Mouse (Mus musculus): ENCODE results near the gene Chrnd.

Chrnd gene

GRCm38 (mm10) chr1:87190429-87190828, at the start of gene Chrnd:
TSS of gene Chrnd (plus strand) at chr1:87190607.
- no peak for DNase-seq (ENCODE audit: low spot score)

GRCm38 (mm10) chr1:87141550-87141949, 48.9 kb upstream of the Chrnd start:
- no peak for DNase-seq (ENCODE audit: low spot score)

- DNase-seq (ENCODE audit: low spot score) = peak; percentile 43
Observed at GRCm38 (mm10) chr1:87142456-87142855, 48.0 kb upstream of the Chrnd start.

- no peak for DNase-seq (ENCODE audit: low spot score)
Observed at GRCm38 (mm10) chr1:87143141-87143540, 47.3 kb upstream of the Chrnd start.

GRCm38 (mm10) chr1:87149422-87149821, 41.0 kb upstream of the Chrnd start:
- peak; percentile 35 for DNase-seq (ENCODE audit: low spot score)

GRCm38 (mm10) chr1:87151286-87151685, 39.1 kb upstream of the Chrnd start:
- no peak for DNase-seq (ENCODE audit: low spot score)

- DNase-seq (ENCODE audit: low spot score) = peak; percentile 40
Observed at GRCm38 (mm10) chr1:87153776-87154500, 36.5 kb upstream of the Chrnd start.

- DNase-seq (ENCODE audit: low spot score) = peak; percentile 43
Observed at GRCm38 (mm10) chr1:87154501-87155120, 35.8 kb upstream of the Chrnd start.

- DNase-seq (ENCODE audit: low spot score) = peak; percentile 58
Observed at GRCm38 (mm10) chr1:87155531-87156198, 34.7 kb upstream of the Chrnd start.

GRCm38 (mm10) chr1:87156199-87156587, 34.2 kb upstream of the Chrnd start, which contains the start of gene Ecel1:
TSS of gene Ecel1 (minus strand) at chr1:87156521.
- DNase-seq (ENCODE audit: low spot score) = no peak

GRCm38 (mm10) chr1:87159396-87159795, 31.0 kb upstream of the Chrnd start:
- DNase-seq (ENCODE audit: low spot score) = no peak

GRCm38 (mm10) chr1:87164164-87164795, 26.1 kb upstream of the Chrnd start:
- DNase-seq (ENCODE audit: low spot score) = no peak

GRCm38 (mm10) chr1:87164796-87165184, 25.6 kb upstream of the Chrnd start:
- no peak for DNase-seq (ENCODE audit: low spot score)

- peak; percentile 63 for DNase-seq (ENCODE audit: low spot score)
Observed at GRCm38 (mm10) chr1:87170458-87170857, 19.9 kb upstream of the Chrnd start.

- DNase-seq (ENCODE audit: low spot score) = peak; percentile 48
Observed at GRCm38 (mm10) chr1:87171312-87171711, 19.1 kb upstream of the Chrnd start.

GRCm38 (mm10) chr1:87172316-87172715, 18.1 kb upstream of the Chrnd start:
- DNase-seq (ENCODE audit: low spot score) = no peak

- DNase-seq (ENCODE audit: low spot score) = peak; percentile 91
Observed at GRCm38 (mm10) chr1:87174006-87174955, 16.1 kb upstream of the Chrnd start.

- peak; percentile 77 for DNase-seq (ENCODE audit: low spot score)
Observed at GRCm38 (mm10) chr1:87175852-87176292, 14.5 kb upstream of the Chrnd start.

- DNase-seq (ENCODE audit: low spot score) = no peak
Observed at GRCm38 (mm10) chr1:87180896-87181295, 9.5 kb upstream of the Chrnd start.

- no peak for DNase-seq (ENCODE audit: low spot score)
Observed at GRCm38 (mm10) chr1:87183013-87183412, 7.4 kb upstream of the Chrnd start, which contains the start of gene Prss56. TSS of gene Prss56 (plus strand) at chr1:87183313.
